Mouse (Mus musculus): ENCODE results near the gene Ogfod1. TPM values are rescaled to one million over a fixed set of nuclear protein-coding genes. Genes with fewer than 3 reads are reported as not detected.
A peak's percentile ranks its signal among the peaks of the same experiment; 100 is the strongest.
"Not testable (repeated sequence)": the region's sequence is repeated elsewhere in the genome, so short reads cannot be mapped to it uniquely, and the experiment has no call there.

Ogfod1 gene
- polyA plus RNA-seq, 1 experiment from 2014 or later: 13.5 TPM

DNA sequence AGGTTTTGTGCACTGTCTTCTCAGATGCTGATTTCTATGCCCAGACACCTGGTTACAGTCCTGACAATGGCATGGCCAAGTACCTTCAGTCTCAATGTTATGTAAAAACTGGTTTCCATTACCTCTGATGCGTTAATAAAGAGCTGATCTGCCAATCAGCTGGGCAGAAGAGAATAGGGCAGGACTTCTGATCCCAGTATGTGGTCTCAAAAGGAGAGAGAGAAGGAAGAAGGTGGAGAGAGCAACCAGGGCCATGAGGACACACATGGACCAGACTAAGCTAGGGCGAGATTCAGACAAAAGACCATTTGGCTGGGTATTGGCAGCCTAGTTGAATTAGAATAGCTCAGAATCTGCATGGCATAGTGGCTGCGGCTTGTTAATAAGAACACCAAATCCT, 3.4 kb upstream of the Ogfod1 start:
- H3K27me3 ChIP-seq (ENCODE audit: poor library complexity, severe bottlenecking): no peaks in the 10 kb centered on the region
- H3K4me3 ChIP-seq: no peak overlapping the region

DNA sequence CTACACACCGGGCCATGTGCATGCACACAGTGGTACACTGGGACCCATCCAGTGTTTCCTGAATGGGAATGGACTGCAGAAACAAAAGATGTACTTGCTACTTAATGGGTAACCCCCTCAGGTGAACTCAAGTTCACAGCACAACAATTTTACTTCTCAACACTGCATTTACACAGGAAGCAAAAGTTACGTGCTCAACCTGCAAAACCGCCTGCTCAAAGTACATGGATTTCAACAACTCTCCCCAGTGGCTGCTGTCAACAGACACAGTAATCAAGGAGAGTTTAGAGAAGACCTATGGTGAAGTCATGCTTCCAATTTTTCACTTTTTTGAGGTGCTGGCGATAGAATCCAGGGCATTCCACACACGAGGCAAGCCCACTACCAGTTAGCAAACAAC, 1.8 kb upstream of the Ogfod1 start:
- H3K27ac ChIP-seq: no peak overlapping the region
- no peaks in the 10 kb centered on the region for H3K27me3 ChIP-seq (ENCODE audit: poor library complexity, severe bottlenecking)
- H3K36me3 ChIP-seq (replicated peaks): peaks cover 25% of the 10 kb centered on the region
- no peak for DNase-seq (ENCODE audit: extremely low spot score, low spot score)
- peak overlapping the region; percentile 82 for H3K4me3 ChIP-seq
- no peaks in the 10 kb centered on the region for H3K9me3 ChIP-seq
- peaks cover 40% of the 10 kb centered on the region for H3K4me1 ChIP-seq
- 72% methylated on average over 5 of the region's 5 CpGs for WGBS

More for the DNA sequence above, 3.4 kb upstream of the Ogfod1 start:
- H3K4me1 ChIP-seq: peaks cover 40% of the 10 kb centered on the region
- H3K9me3 ChIP-seq: no peaks in the 10 kb centered on the region
- DNase-seq (ENCODE audit: extremely low spot score, low spot score): no peak
- 64% methylated on average over 3 of the region's 3 CpGs for WGBS
- H3K36me3 ChIP-seq (replicated peaks): peaks cover 35% of the 10 kb centered on the region
- no peak overlapping the region for H3K27ac ChIP-seq

DNA sequence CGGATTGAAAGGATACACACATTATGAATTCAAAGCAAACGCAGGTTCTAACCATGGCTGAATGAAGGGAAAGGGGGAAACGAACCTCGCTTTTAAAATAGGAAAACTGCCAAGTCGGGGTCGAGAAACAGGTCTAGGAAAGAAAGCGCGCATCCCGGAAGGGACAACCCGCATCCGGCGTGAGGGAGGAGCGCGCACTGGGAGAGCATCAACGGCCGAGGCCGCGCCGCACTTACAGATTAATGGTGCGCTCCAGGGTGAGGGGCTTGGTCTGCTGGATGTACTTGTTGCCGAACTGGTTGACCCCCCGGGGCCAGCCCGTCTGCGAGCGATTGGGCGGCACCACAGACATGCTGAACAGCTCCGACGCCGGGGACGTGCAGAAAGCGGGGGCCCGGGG, 457 bp upstream of the Ogfod1 start:
- not testable (repeated sequence) for H3K27me3 ChIP-seq (ENCODE audit: poor library complexity, severe bottlenecking); H3K9me3 ChIP-seq
- under 1% methylated on average over 29 of the region's 32 CpGs for WGBS
- peak overlapping the region; percentile 82 for H3K4me3 ChIP-seq
- peak; percentile 70 for DNase-seq (ENCODE audit: extremely low spot score, low spot score)
- H3K36me3 ChIP-seq (replicated peaks): peaks cover 17% of the 10 kb centered on the region
- H3K27ac ChIP-seq: peak overlapping the region; percentile 88
- H3K4me1 ChIP-seq: peaks cover 40% of the 10 kb centered on the region

DNA sequence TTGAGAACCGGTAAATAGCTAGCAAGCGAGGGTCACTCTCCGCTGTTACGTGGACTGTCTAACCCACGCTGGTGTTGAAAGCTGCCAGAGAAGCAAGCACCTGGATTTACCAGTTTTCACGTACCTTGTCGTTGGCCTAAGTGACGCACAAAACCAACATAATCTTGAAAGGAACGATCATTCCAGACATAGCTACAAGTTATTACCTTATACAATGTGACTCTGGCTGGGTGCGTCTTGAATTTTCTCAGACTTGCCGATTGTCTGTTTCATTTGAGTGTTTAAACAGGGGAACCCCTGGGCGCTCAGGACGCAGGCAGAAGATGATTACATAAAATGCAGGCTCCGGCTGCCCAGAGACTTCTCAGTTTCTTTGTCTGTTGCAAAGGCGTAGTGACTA, 808 bp downstream of the Ogfod1 start:
- Histone ChIP-seq H3K9me3 (no peaks in the 10 kb centered on the region), H3K27ac (peak overlapping the region; percentile 88; the same call in 1 of the 2 replicates), H3K27me3 (ENCODE audit: poor library complexity, severe bottlenecking) (no peaks in the 10 kb centered on the region), H3K36me3 (replicated peaks) (peaks cover 14% of the 10 kb centered on the region), H3K4me1 (peaks cover 40% of the 10 kb centered on the region), H3K4me3 (peak overlapping the region; percentile 82)
- no peak for DNase-seq (ENCODE audit: extremely low spot score, low spot score)
- 11% methylated on average over 15 of the region's 15 CpGs for WGBS

DNA sequence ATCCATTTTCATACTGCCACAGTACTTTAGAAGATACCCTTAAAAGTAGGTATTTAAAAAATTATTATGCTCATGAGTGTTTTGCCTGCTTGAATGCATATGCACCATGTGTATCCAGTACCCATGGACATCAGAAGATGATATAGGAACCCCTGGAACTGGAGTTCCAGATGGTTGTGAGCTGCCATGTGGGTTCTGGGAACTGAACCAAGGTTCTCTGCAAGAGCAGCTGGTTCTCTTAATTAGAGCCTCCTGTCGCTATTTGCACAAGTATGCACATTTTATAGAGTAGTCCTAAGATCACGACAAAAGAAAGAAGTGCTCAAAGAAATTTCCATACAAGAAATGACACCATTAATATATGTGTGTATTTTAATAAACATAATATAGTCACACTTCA, 10.8 kb downstream of the Ogfod1 start:
- Histone ChIP-seq H3K27ac (no peak overlapping the region), H3K27me3 (ENCODE audit: poor library complexity, severe bottlenecking) (no peaks in the 10 kb centered on the region), H3K36me3 (replicated peaks) (peaks cover 23% of the 10 kb centered on the region), H3K4me3 (no peak overlapping the region), H3K9me3 (no peaks in the 10 kb centered on the region), H3K4me1 (no peaks in the 10 kb centered on the region)
- WGBS: 90% methylated on average over 2 of the region's 2 CpGs
- no peak for DNase-seq (ENCODE audit: extremely low spot score, low spot score)

DNA sequence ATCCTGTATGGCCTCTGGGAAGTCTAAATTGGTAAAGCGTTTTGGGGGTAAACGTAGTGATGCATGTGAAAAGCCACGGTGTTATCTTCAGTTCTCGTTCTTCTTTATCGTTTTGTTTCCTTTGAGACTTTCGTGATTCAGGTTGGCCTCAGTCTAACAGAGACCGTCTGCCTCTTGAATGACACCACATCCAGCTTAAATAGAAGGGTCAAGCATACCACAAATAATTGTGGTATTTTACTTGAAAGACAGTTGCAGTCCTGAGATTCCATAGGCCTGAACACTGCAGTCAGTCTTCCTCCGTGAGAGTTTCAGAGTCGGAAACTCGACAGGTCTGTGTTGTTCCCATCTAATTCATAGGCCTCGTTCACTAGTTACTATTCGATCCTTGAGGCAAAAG, 15.7 kb downstream of the Ogfod1 start:
- 92% methylated on average over 12 of the region's 12 CpGs for WGBS
- Histone ChIP-seq H3K4me3 (no peak overlapping the region), H3K27me3 (ENCODE audit: poor library complexity, severe bottlenecking) (no peaks in the 10 kb centered on the region), H3K27ac (no peak overlapping the region), H3K4me1 (no peaks in the 10 kb centered on the region), H3K36me3 (replicated peaks) (peaks cover 49% of the 10 kb centered on the region), H3K9me3 (no peaks in the 10 kb centered on the region)
- DNase-seq (ENCODE audit: extremely low spot score, low spot score): no peak

DNA sequence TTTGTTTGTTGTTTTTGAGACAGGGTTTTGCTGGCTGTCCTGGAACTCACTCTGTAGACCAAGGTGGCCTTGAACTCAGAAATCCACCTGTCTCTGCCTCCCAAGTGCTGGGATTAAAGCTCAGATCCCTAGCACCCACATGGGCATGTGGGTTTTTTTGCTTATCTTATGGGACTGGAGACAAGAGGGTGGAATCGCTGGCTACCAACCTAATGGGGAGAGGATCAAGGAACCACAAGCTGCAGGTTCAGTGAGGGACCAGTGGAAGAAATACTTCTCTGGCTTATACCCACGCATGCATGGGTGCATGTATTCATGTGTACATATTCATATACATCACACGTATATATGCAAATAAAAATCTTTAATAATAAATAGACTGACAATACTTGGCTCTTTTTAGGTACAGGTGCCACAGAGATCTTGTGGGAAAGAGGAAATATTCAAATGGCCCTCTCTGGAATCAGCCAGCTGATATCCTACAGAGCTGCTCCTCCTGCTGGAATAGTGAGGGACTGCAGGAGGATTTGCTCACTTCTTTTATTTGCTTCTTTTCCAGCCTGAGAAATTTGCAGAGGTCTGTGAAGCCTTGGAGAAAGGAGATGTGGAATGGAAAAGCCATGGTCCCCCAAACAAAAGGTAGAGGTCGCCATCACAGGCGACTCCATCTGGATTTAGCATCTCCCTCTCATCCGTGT, 20.3 kb downstream of the Ogfod1 start:
- H3K36me3 ChIP-seq (replicated peaks): peaks cover 72% of the 10 kb centered on the region
- no peaks in the 10 kb centered on the region for H3K4me1 ChIP-seq
- no peak overlapping the region for H3K27ac ChIP-seq
- no peaks in the 10 kb centered on the region for H3K9me3 ChIP-seq
- no peaks in the 10 kb centered on the region for H3K27me3 ChIP-seq (ENCODE audit: poor library complexity, severe bottlenecking)
- no peak overlapping the region for H3K4me3 ChIP-seq
- WGBS: 61% methylated on average over 6 of the region's 6 CpGs
- DNase-seq (ENCODE audit: extremely low spot score, low spot score): no peak

DNA sequence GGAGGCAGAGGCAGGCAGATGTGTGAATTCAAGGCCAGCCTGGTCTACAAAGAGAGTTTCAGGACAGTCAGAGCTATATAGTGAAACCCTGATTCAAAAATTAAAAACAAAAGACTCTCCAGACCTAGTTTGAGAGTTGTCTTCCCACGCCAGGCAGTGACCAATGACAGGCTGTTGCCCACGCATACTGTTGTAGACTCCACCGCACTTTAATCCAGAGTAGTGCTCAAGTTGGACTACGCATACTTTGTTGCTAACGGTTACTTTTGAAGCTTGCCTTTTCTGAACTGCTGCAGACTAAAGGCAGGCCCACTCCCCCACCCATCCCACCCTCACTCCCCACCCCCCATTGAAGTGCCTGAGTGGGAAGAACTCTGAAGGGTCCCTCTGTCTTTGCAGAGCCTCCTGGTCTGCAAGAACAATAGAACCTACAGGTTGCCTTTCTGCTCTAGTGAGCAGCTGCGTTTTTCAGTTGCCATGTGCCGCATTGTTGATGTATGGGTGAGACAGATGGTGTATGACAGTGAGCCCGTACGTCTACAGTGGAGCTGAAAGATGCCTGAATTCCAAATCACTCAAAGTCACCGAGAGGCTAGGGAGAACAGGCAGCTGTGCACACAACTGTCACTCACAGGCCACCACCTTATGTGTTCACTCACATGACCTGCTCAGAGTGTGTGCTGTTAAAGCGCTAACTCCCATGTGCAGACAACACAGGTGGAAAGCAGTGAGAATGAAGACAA, 29.3 kb downstream of the Ogfod1 start:
- H3K4me3 ChIP-seq: no peak overlapping the region
- H3K9me3 ChIP-seq: no peaks in the 10 kb centered on the region
- no peaks in the 10 kb centered on the region for H3K27me3 ChIP-seq (ENCODE audit: poor library complexity, severe bottlenecking)
- peak; percentile 21 for DNase-seq (ENCODE audit: extremely low spot score, low spot score)
- peaks cover 10% of the 10 kb centered on the region for H3K4me1 ChIP-seq
- H3K27ac ChIP-seq: peak overlapping the region; percentile 62
- WGBS: 74% methylated on average over 11 of the region's 11 CpGs
- H3K36me3 ChIP-seq (replicated peaks): peaks cover 71% of the 10 kb centered on the region

DNA sequence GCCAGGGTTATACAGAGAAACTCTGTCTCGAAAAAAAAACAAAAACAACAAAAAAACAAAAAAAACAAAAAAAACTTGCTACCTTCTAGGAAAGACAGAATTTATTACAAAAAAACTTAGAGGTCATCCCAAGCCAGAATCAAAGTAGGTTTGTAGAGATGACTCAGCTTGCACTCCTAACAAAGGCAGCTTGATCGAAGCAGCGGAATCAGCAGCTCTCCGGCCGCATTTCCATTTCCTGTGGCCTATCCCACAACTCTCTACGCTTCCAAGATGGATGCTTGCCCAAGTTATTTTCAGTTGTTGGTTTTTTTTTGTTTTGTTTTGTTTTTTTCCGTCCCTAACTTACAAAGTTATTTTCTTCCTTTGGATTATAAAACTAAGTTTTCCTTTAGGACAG, 31.8 kb downstream of the Ogfod1 start:
- WGBS: 97% methylated on average over 7 of the region's 7 CpGs
- Histone ChIP-seq H3K4me3 (no peak overlapping the region), H3K9me3 (no peaks in the 10 kb centered on the region), H3K27me3 (ENCODE audit: poor library complexity, severe bottlenecking) (no peaks in the 10 kb centered on the region), H3K36me3 (replicated peaks) (peaks cover 53% of the 10 kb centered on the region), H3K4me1 (peaks cover 10% of the 10 kb centered on the region), H3K27ac (no peak overlapping the region)
- no peak for DNase-seq (ENCODE audit: extremely low spot score, low spot score)

DNA sequence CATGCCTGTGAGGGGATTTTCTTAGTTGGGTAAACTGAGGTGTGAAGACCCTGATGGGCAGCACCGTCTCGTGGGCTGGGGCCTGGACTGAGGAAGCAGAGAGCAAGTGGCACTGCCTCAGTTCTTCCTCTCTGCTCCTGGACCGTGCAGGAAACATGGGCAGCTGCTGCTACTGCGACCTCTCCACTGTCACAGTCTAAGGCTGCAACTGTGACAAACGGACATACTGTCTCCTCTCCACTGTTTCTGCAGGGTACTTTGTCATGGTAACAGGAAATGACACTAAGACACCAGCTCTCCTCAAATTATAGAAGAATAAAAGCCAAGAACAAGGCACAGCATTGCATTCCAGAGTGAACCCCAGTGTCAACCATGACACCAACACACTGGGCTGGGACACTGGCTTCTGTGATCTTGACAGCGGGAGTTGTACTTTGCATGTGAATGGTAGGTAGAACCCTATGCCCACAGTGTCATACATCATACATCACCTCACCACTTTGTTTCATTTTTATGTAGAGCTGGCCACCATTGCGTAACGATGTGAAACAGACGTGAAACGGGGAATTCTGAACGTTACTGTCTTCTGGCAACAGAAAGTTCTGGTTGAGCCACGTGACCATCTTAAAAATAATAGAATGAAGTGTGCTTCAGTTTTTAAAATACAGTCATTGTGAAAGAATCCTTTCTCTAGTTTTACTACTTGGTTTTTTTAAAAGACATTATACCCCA, 39.6 kb downstream of the Ogfod1 start:
- Histone ChIP-seq H3K27me3 (ENCODE audit: poor library complexity, severe bottlenecking) (no peaks in the 10 kb centered on the region), H3K4me3 (no peak overlapping the region), H3K36me3 (replicated peaks) (peaks cover 45% of the 10 kb centered on the region), H3K9me3 (no peaks in the 10 kb centered on the region), H3K27ac (no peak overlapping the region), H3K4me1 (no peaks in the 10 kb centered on the region)
- DNase-seq (ENCODE audit: extremely low spot score, low spot score): no peak
- 94% methylated on average over 12 of the region's 12 CpGs for WGBS

DNA sequence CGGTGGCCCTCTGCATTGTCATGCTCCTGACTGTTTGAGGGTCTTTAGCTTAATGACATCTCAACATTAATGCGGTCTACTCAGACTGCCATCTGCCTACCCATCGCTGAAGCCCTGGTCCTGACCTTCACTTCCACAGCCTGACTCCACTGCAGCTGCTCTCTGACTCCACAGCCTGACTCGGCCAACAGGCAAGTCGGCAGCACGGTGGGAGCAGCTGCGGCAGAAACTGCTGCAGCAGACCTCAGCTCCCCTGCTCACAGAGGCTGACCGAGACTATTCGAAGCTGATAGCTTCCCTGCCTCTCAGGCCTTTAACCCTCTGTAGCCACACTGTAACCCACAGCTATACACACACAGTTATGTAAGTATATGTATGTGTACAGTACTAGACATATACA, 51.0 kb downstream of the Ogfod1 start:
- H3K36me3 ChIP-seq (replicated peaks): peaks cover 21% of the 10 kb centered on the region
- H3K9me3 ChIP-seq: no peaks in the 10 kb centered on the region
- no peak for DNase-seq (ENCODE audit: extremely low spot score, low spot score)
- 88% methylated on average over 9 of the region's 9 CpGs for WGBS
- H3K27ac ChIP-seq: no peak overlapping the region
- H3K27me3 ChIP-seq (ENCODE audit: poor library complexity, severe bottlenecking): no peaks in the 10 kb centered on the region
- H3K4me1 ChIP-seq: peaks cover 4% of the 10 kb centered on the region; the same call in 1 of the 2 replicates
- no peak overlapping the region for H3K4me3 ChIP-seq

DNA sequence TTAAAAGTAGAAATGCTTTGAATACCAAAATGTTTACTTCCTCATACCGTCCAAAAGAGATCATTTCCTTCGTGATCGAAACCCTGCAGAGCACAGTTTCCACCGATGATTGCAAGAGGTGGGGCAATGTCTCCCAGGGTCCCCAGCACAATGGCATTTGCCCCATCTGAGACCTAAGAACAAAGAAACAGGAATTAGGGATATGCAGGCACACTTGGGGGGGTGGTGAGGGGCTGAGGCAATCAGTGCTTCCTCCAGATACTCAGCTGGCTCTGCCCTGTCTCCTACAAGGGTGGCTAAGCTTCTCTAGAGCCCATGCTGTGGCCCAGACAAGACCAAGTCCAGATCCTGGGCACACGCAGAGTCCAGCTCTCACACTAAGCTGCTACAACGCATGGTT, 52.7 kb downstream of the Ogfod1 start:
- Histone ChIP-seq H3K36me3 (replicated peaks) (peaks cover 19% of the 10 kb centered on the region), H3K27ac (no peak overlapping the region), H3K4me3 (no peak overlapping the region), H3K4me1 (peaks cover 4% of the 10 kb centered on the region; the same call in 1 of the 2 replicates), H3K9me3 (no peaks in the 10 kb centered on the region), H3K27me3 (ENCODE audit: poor library complexity, severe bottlenecking) (no peaks in the 10 kb centered on the region)
- DNase-seq (ENCODE audit: extremely low spot score, low spot score): no peak
- 62% methylated on average over 6 of the region's 6 CpGs for WGBS

DNA sequence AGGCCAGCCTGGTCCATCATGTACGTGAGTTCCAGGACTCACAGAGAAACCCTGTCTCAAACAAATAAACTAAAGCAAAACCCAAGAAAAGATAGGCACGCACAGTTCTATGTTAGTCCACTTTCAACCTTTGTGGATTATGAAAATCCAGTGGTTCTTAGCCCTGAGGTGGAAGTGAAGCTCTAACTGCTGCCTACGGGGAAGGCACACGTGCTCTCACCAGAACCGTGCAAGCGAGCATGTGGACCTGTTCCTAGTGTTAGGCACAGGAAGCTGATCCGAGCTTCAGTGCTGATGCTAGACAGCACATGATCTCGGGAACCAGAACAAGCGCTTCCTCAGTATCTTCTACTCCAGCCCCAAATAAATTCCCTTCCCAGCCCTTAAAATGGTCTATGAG, 55.9 kb downstream of the Ogfod1 start:
- Histone ChIP-seq H3K4me3 (no peak overlapping the region), H3K36me3 (replicated peaks) (peaks cover 3% of the 10 kb centered on the region; the same call in 1 of the 2 replicates), H3K27ac (no peak overlapping the region), H3K9me3 (no peaks in the 10 kb centered on the region), H3K4me1 (peaks cover 11% of the 10 kb centered on the region), H3K27me3 (ENCODE audit: poor library complexity, severe bottlenecking) (no peaks in the 10 kb centered on the region)
- no peak for DNase-seq (ENCODE audit: extremely low spot score, low spot score)
- WGBS: 88% methylated on average over 9 of the region's 9 CpGs
